ENCODE assay signal across 8 mouse cellular contexts in the genomic region with DNA sequence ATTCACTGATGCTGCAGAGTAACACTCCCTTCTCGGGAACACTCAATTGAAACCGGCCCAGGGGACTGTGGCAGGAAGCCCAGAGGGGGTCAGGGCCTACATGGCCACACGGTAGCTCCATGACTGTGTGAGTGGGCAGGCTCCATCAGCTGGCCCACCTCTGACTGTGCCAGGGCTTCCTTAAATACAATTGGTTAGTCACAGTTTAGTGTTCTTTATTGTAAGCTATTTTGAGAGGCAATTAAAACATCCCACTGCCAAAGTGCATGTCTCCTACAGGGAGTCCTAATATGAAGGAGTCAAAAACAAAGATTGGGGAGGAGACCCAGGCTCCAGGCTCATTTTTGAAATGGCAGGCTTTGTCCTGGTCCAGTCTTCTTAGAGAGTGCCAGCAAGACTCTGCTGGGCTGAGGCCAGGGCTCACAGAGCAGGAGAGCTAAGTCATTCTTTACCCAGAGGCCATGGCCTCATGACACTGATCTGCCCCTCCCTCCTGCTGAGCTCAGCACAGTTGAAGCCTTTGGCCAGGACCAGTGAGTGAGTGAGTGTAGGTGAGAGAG.
A peak's percentile ranks its signal among the peaks of the same experiment; 100 is the strongest.
DNase-seq lines count a peak whose midpoint lies in the region; ATAC-seq lines count a peak whose summit lies in the region.

No protein-coding gene starts in this region.

- intact Hi-C loops in heart, postnatal 14 days (cut with DNase I): no loop called here

- H3K4me1 ChIP-seq in megakaryocyte, embryonic 14.5 days: peaks cover 64% of the 10 kb centered on the region

- ATAC-seq in megakaryocyte, adult 5-6 weeks (ENCODE audit: poor library complexity, severe bottlenecking): no peak

- no peaks in the 10 kb centered on the region for H3K9me3 ChIP-seq in megakaryocyte, embryonic 14.5 days

- peak; percentile 21 for DNase-seq in embryo, embryonic 11 days
- DNase-seq in heart, postnatal 14 days: peak; percentile 18 to 50
- peak; percentile 64 to 65 for DNase-seq in layer of hippocampus, postnatal 10 days (ENCODE audit: low spot score in 2 of 2)
- DNase-seq in lung, postnatal 4 days: peak; percentile 22 to 62
- peak; percentile 51 for DNase-seq in skeletal muscle tissue, adult 2 months (ENCODE audit: low read depth, low spot score)
- no peak for DNase-seq in thymus, postnatal 25 days

- peaks cover 13% of the 10 kb centered on the region for H3K36me3 ChIP-seq in megakaryocyte, embryonic 14.5 days (replicated peaks; ENCODE audit: low read length)

- H3K27me3 ChIP-seq in megakaryocyte, embryonic 14.5 days (replicated peaks): peaks cover 11% of the 10 kb centered on the region

- H3K4me3 ChIP-seq in megakaryocyte, embryonic 14.5 days (replicated peaks): peak overlapping the region; percentile 28
